Mouse (Mus musculus) lung, postnatal 14 days (tissue): ENCODE results near the gene Tmprss6.

ENCODE experiments used
- DNase-seq: peaks from one replicate; pipeline ENCODE4 v3.0.0; 2021

Tmprss6 gene

GRCm38 (mm10) chr15:78468379-78468937 is at the start of gene Tmprss6:
Gene Tmprss6, minus strand, starts transcription at chr15:78468634.
- DNase-seq, result no peak

DNA sequence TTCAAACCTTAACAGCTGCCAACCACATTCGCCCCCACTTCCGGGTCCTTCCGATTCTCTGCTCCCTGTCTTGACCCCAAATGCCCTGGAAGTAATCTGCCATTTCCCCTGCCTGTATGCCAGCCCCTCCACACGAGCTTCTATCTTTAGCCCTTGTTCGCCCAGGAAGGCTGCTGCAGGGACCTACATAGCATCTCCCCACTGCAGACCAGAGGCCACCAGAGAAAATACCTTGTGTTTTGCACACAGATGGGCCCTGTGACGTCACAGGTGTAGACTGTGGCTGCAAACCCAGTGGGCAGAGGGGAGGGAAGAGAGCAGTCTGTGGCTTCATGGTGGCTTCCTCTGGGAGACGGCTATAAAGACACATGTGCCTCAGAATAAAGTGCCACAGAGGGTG is 49.8 kb upstream of the Tmprss6 start:
- DNase-seq, result no peak

DNA sequence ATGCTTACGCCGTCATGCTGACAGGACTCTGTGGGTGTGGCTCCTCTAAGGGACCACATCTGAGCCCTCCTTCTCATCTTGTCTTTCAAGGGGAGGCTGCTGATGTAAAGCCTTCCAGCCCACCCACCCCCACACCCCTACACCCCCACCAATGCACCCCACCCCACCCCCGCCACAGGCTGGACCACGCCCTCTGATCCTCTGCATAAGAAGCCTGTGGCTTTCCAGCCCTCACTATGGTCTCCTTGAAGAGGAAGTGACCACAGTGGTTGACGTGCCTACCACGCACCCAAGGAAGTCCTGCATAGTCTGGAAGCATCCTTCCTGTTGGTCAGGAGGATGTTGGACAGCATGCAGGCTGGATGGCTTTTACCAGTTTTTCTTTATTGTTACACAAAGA is 47.3 kb upstream of the Tmprss6 start:
- no peak for DNase-seq

- DNase-seq, result peak; percentile 86
Measured at GRCm38 (mm10) chr15:78514393-78515146, 46.1 kb upstream of the Tmprss6 start.

- no peak for DNase-seq
Measured at GRCm38 (mm10) chr15:78513019-78513418, 44.6 kb upstream of the Tmprss6 start.

- no peak for DNase-seq
Measured at GRCm38 (mm10) chr15:78511951-78512350, 43.5 kb upstream of the Tmprss6 start.

- DNase-seq, result no peak
Measured at GRCm38 (mm10) chr15:78510736-78511135, 42.3 kb upstream of the Tmprss6 start.

DNA sequence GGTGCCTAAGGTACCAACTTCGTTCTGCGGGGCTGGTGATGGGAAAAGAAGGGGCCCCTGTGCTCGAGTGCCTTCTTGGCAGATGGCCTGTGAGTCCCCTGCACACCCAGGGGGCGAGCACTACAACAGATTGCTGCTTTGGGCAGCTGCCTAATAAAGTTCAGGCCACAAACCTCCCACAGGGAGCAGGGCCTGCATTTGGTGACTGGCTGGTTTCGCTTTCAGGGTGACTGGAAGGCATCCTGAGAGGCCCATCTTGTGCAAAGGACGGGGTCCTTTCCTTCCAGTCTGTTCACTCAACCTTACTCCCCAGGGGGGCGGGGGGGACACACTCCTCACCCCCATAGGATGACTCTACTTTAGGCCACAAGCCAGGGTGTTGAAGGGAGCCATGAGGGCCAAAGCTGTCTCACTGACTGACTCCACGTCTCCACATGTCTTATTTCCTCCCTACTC is 41.7 kb upstream of the Tmprss6 start:
- DNase-seq, result no peak

DNA sequence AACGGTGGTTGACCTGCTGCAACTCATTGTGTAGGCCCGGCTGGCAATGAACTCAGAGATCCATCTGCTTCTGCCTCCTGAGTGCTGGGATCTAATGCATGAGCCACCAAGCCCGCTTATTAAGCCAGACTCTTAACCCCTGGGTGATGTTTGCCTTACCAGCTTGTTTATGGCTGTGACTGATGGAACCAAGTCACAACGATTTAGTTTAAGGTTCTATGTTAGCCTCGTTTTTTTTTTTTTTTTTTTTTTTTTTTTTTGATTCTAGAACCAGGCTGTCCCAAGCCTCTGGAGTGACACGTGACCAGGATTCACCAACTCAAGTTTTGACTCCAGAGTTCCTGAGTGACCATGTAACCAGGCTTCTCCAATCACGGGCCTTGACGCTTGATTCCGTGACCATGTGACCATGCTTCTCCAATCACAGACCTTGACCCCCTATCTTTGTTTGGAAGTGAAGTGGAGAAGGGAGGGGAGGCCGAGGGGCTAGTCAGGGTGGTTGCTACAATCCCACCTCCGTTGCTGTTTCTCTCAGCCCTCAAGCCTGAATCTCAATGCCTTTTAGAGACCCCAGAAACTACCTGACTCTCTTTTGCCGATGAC is 41.0 kb upstream of the Tmprss6 start:
- no peak for DNase-seq

DNA sequence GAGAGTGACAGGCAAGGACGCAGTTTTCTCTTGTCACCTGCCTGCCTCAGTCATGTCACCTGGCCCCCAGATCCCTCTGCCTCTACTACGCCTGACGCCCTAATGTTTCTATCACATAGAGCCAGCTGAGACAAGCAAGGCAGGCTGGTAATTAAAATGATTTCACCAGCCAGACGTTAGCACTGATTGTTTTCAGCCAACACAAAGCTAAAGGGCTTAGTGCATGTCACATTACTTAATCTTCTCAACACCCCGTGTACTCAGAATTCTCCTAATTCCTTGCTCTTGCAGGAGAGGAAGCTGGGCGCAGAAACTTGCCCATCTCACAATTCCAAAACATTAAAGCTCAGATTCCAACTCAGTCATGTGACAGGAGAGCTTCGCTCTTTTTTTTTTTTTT is 40.0 kb upstream of the Tmprss6 start:
- DNase-seq, result no peak

GRCm38 (mm10) chr15:78505541-78505940 is 37.1 kb upstream of the Tmprss6 start:
- DNase-seq, result no peak

- no peak for DNase-seq
Measured at GRCm38 (mm10) chr15:78504816-78505215, 36.4 kb upstream of the Tmprss6 start.

GRCm38 (mm10) chr15:78504013-78504412 is 35.6 kb upstream of the Tmprss6 start:
- no peak for DNase-seq

- no peak for DNase-seq
Measured at GRCm38 (mm10) chr15:78502437-78503132, 34.2 kb upstream of the Tmprss6 start.

DNA sequence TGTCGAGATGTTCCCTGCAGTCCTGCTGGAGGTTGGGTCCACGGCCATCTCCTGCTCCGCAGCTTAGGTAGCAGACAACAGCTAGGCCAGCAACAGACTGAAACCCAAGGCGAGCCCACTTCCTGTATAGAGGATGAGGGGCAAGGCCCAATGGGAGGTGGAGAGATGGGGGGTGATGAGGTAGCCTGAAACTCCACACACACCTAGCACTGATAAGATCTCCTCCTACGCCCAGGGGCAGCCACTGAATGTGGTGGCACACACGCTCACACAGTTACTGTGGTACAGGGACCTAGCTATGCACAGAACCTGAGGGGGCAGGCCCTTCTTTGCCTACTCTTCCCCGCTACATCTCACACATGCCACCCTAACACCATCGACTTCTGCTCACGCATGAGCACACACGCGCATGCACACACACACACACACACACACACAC is 26.6 kb upstream of the Tmprss6 start, which contains the start of gene Il2rb:
Il2rb (minus strand) TSS at position 304 of the 439 bp plus-strand sequence.
- no peak for DNase-seq

- no peak for DNase-seq
Measured at GRCm38 (mm10) chr15:78493401-78494010, 25.1 kb upstream of the Tmprss6 start.

DNA sequence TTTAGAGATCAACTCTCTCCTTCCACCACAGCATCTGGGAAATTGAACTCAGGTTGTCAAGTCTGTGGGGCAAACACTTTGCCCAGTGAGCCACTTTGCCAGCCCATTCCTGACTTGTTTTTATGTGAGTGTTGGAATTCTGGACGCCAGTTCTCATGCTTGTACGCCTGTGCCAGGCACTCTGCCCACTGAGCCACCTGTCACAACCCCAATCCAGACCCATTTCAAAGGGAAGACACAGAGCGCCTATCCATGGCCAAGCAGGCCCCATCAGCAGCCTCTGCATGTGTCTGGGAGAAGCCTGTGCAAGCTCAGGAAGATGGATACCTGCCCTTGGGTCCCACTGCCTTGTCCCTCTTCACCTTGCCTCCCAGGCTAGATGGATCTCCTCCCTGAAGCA is 22.9 kb upstream of the Tmprss6 start:
- DNase-seq, result no peak

- no peak for DNase-seq
Measured at GRCm38 (mm10) chr15:78489906-78490305, 21.5 kb upstream of the Tmprss6 start.

DNA sequence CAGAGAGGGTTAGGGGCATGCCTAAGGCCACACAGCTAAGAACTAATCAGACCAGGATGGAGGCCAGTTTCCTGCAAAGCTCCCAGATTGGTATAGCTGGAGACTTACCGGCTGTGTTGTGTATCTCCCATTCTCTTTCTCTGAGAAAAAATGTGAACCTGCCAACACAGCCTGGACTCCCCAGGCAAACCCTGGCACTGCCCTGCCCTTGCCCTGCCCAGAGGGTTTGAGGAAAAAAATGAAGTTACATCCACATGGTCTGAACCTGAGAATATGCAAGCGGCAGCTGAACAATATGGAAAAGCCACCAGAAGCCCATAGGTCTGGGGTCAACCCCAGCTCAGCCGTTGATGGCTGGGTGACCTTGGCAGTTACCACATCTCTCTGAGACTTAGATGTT is 20.8 kb upstream of the Tmprss6 start:
- DNase-seq, result no peak

- DNase-seq, result no peak
Measured at GRCm38 (mm10) chr15:78487066-78487465, 18.6 kb upstream of the Tmprss6 start.

GRCm38 (mm10) chr15:78486564-78486963 is 18.1 kb upstream of the Tmprss6 start:
- DNase-seq, result no peak

- DNase-seq, result no peak
Measured at GRCm38 (mm10) chr15:78483311-78483710, 14.9 kb upstream of the Tmprss6 start.

- DNase-seq, result no peak
Measured at GRCm38 (mm10) chr15:78482518-78482917, 14.1 kb upstream of the Tmprss6 start.
